Mouse (Mus musculus): ENCODE results near the gene Prrx2. TPM values are rescaled to one million over a fixed set of nuclear protein-coding genes. Genes with fewer than 3 reads are reported as not detected.

Prrx2 gene
- polyA plus RNA-seq, 1 experiment from 2014 or later = 2.7 TPM

GRCm38 (mm10) chr2:30803604-30804003 lies 31.2 kb upstream of the Prrx2 start, which contains the start of gene 1700001O22Rik:
Gene 1700001O22Rik, minus strand, starts transcription at chr2:30803661.
- Histone ChIP-seq H3K4me1 (peaks cover 24% of the 10 kb centered on the region), H3K4me3 (replicated peaks) (no peak within 1 kb of the TSS), H3K27me3 (replicated peaks) (peaks cover 30% of the 10 kb centered on the region), H3K36me3 (no peaks in the 10 kb centered on the region), H3K27ac (replicated peaks) (no peak within 1 kb of the TSS), H3K9ac (replicated peaks) (0 out of 2 replicates have a peak within 1 kb of the TSS, but pooled peaks have one; percentile 0), H3K9me3 (replicated peaks) (no peaks in the 10 kb centered on the region), H3K4me2 (no peak within 1 kb of the TSS)
- 90% methylated on average over 3 of the region's 3 CpGs for WGBS
- no peak for ATAC-seq (ENCODE audit: low FRiP score)

GRCm38 (mm10) chr2:30805983-30806382 lies 28.8 kb upstream of the Prrx2 start:
- Histone ChIP-seq H3K9me3 (replicated peaks) (no peaks in the 10 kb centered on the region), H3K4me2 (no peak overlapping the region), H3K27ac (replicated peaks) (no peak overlapping the region), H3K36me3 (no peaks in the 10 kb centered on the region), H3K9ac (replicated peaks) (no peak overlapping the region), H3K4me1 (peaks cover 41% of the 10 kb centered on the region), H3K27me3 (replicated peaks) (peaks cover 22% of the 10 kb centered on the region), H3K4me3 (replicated peaks) (no peak overlapping the region)
- ATAC-seq (ENCODE audit: low FRiP score) = no peak
- 100% methylated on average over 2 of the region's 2 CpGs for WGBS

- ATAC-seq (ENCODE audit: low FRiP score) = peak; percentile 25; the same call in 1 of the 2 replicates
- H3K4me3 ChIP-seq (replicated peaks) = peak overlapping the region; percentile 79
- peak overlapping the region; percentile 85 for H3K27ac ChIP-seq (replicated peaks)
- peak overlapping the region; percentile 85 for H3K4me2 ChIP-seq
- peak overlapping the region; percentile 96 for H3K9ac ChIP-seq (replicated peaks)
- peaks cover 12% of the 10 kb centered on the region for H3K27me3 ChIP-seq (replicated peaks)
- H3K36me3 ChIP-seq = peaks cover 2% of the 10 kb centered on the region; the same call in 1 of the 2 replicates
- no peaks in the 10 kb centered on the region for H3K9me3 ChIP-seq (replicated peaks)
- WGBS = 5% methylated on average over 28 of the region's 28 CpGs
- peaks cover 37% of the 10 kb centered on the region for H3K4me1 ChIP-seq
Observed at GRCm38 (mm10) chr2:30807147-30807647, 27.6 kb upstream of the Prrx2 start.

- H3K4me2 ChIP-seq = peak within 1 kb of the TSS; percentile 85
- 0% methylated on average over 43 of the region's 44 CpGs for WGBS
- peaks cover 37% of the 10 kb centered on the region for H3K4me1 ChIP-seq
- H3K27me3 ChIP-seq (replicated peaks) = 0 out of 2 replicates have a peak, but pooled peaks cover 7% of the 10 kb centered on the region
- peak within 1 kb of the TSS; percentile 96 for H3K9ac ChIP-seq (replicated peaks)
- H3K4me3 ChIP-seq (replicated peaks) = peak within 1 kb of the TSS; percentile 79
- H3K36me3 ChIP-seq = peaks cover 8% of the 10 kb centered on the region
- H3K9me3 ChIP-seq (replicated peaks) = no peaks in the 10 kb centered on the region
- peak within 1 kb of the TSS; percentile 85 for H3K27ac ChIP-seq (replicated peaks)
- peak; percentile 97 for ATAC-seq (ENCODE audit: low FRiP score)
Observed at GRCm38 (mm10) chr2:30807648-30808295, 27.0 kb upstream of the Prrx2 start, which contains the start of gene Ntmt1. Gene Ntmt1, plus strand, starts transcription at chr2:30807826.

- H3K27me3 ChIP-seq (replicated peaks) = 0 out of 2 replicates have a peak, but pooled peaks cover 2% of the 10 kb centered on the region
- peak overlapping the region; percentile 96 for H3K9ac ChIP-seq (replicated peaks)
- peak; percentile 16; the same call in 1 of the 2 replicates for ATAC-seq (ENCODE audit: low FRiP score)
- peaks cover 37% of the 10 kb centered on the region for H3K4me1 ChIP-seq
- WGBS = 7% methylated on average over 10 of the region's 10 CpGs
- peaks cover 13% of the 10 kb centered on the region for H3K36me3 ChIP-seq
- peak overlapping the region; percentile 85 for H3K4me2 ChIP-seq
- H3K27ac ChIP-seq (replicated peaks) = peak overlapping the region; percentile 85
- H3K4me3 ChIP-seq (replicated peaks) = peak overlapping the region; percentile 79
- no peaks in the 10 kb centered on the region for H3K9me3 ChIP-seq (replicated peaks)
Observed at GRCm38 (mm10) chr2:30808296-30808655, 26.5 kb upstream of the Prrx2 start.

GRCm38 (mm10) chr2:30809503-30809902 lies 25.3 kb upstream of the Prrx2 start:
- Histone ChIP-seq H3K9ac (replicated peaks) (peak overlapping the region; percentile 28; the same call in 1 of the 2 replicates), H3K9me3 (replicated peaks) (no peaks in the 10 kb centered on the region), H3K4me3 (replicated peaks) (peak overlapping the region; percentile 8; the same call in 1 of the 2 replicates), H3K36me3 (peaks cover 25% of the 10 kb centered on the region), H3K27me3 (replicated peaks) (no peaks in the 10 kb centered on the region), H3K4me1 (peaks cover 37% of the 10 kb centered on the region), H3K4me2 (peak overlapping the region; percentile 85), H3K27ac (replicated peaks) (no peak overlapping the region)
- WGBS = 79% methylated on average over 5 of the region's 5 CpGs
- ATAC-seq (ENCODE audit: low FRiP score) = no peak

GRCm38 (mm10) chr2:30810573-30810972 lies 24.2 kb upstream of the Prrx2 start:
- Histone ChIP-seq H3K4me1 (peaks cover 37% of the 10 kb centered on the region), H3K9ac (replicated peaks) (0 out of 2 replicates have a peak overlapping the region, but pooled peaks have one; percentile 14), H3K36me3 (peaks cover 36% of the 10 kb centered on the region), H3K4me2 (no peak overlapping the region), H3K9me3 (replicated peaks) (no peaks in the 10 kb centered on the region), H3K27ac (replicated peaks) (0 out of 2 replicates have a peak overlapping the region, but pooled peaks have one; percentile 6), H3K27me3 (replicated peaks) (no peaks in the 10 kb centered on the region), H3K4me3 (replicated peaks) (no peak overlapping the region)
- WGBS = 73% methylated on average over 7 of the region's 7 CpGs
- ATAC-seq (ENCODE audit: low FRiP score) = no peak

- WGBS = 100% methylated on average over 1 of the region's 1 CpGs
- no peak overlapping the region for H3K9ac ChIP-seq (replicated peaks)
- no peaks in the 10 kb centered on the region for H3K27me3 ChIP-seq (replicated peaks)
- H3K36me3 ChIP-seq = peaks cover 69% of the 10 kb centered on the region
- no peak overlapping the region for H3K27ac ChIP-seq (replicated peaks)
- no peak overlapping the region for H3K4me2 ChIP-seq
- no peak for ATAC-seq (ENCODE audit: low FRiP score)
- no peaks in the 10 kb centered on the region for H3K9me3 ChIP-seq (replicated peaks)
- H3K4me1 ChIP-seq = peaks cover 4% of the 10 kb centered on the region
- no peak overlapping the region for H3K4me3 ChIP-seq (replicated peaks)
Observed at GRCm38 (mm10) chr2:30816383-30816782, 18.4 kb upstream of the Prrx2 start.

GRCm38 (mm10) chr2:30819873-30820272 lies 14.9 kb upstream of the Prrx2 start:
- H3K27ac ChIP-seq (replicated peaks) = no peak overlapping the region
- no peak overlapping the region for H3K4me2 ChIP-seq
- no peak for ATAC-seq (ENCODE audit: low FRiP score)
- peaks cover 22% of the 10 kb centered on the region for H3K4me1 ChIP-seq
- H3K4me3 ChIP-seq (replicated peaks) = no peak overlapping the region
- 95% methylated on average over 5 of the region's 5 CpGs for WGBS
- H3K9ac ChIP-seq (replicated peaks) = no peak overlapping the region
- H3K9me3 ChIP-seq (replicated peaks) = no peaks in the 10 kb centered on the region
- H3K36me3 ChIP-seq = peaks cover 71% of the 10 kb centered on the region
- H3K27me3 ChIP-seq (replicated peaks) = no peaks in the 10 kb centered on the region

GRCm38 (mm10) chr2:30821073-30821472 lies 13.7 kb upstream of the Prrx2 start:
- H3K27me3 ChIP-seq (replicated peaks) = no peaks in the 10 kb centered on the region
- no peak overlapping the region for H3K4me3 ChIP-seq (replicated peaks)
- H3K4me1 ChIP-seq = peaks cover 27% of the 10 kb centered on the region
- no peak overlapping the region for H3K4me2 ChIP-seq
- no peak overlapping the region for H3K9ac ChIP-seq (replicated peaks)
- 99% methylated on average over 3 of the region's 3 CpGs for WGBS
- H3K9me3 ChIP-seq (replicated peaks) = no peaks in the 10 kb centered on the region
- H3K36me3 ChIP-seq = peaks cover 70% of the 10 kb centered on the region
- no peak for ATAC-seq (ENCODE audit: low FRiP score)
- H3K27ac ChIP-seq (replicated peaks) = no peak overlapping the region

GRCm38 (mm10) chr2:30822460-30822859 lies 12.3 kb upstream of the Prrx2 start:
- peaks cover 63% of the 10 kb centered on the region for H3K36me3 ChIP-seq
- 88% methylated on average over 8 of the region's 8 CpGs for WGBS
- ATAC-seq (ENCODE audit: low FRiP score) = no peak

More at GRCm38 (mm10) chr2:30822460-30822859, 12.3 kb upstream of the Prrx2 start:
- Histone ChIP-seq H3K27ac (replicated peaks) (no peak overlapping the region), H3K4me3 (replicated peaks) (no peak overlapping the region), H3K9ac (replicated peaks) (no peak overlapping the region), H3K9me3 (replicated peaks) (no peaks in the 10 kb centered on the region), H3K4me1 (peaks cover 41% of the 10 kb centered on the region), H3K27me3 (replicated peaks) (no peaks in the 10 kb centered on the region), H3K4me2 (no peak overlapping the region)
